Mouse (Mus musculus): Measurements from ENCODE around the gene Ptgs1.

DNA sequence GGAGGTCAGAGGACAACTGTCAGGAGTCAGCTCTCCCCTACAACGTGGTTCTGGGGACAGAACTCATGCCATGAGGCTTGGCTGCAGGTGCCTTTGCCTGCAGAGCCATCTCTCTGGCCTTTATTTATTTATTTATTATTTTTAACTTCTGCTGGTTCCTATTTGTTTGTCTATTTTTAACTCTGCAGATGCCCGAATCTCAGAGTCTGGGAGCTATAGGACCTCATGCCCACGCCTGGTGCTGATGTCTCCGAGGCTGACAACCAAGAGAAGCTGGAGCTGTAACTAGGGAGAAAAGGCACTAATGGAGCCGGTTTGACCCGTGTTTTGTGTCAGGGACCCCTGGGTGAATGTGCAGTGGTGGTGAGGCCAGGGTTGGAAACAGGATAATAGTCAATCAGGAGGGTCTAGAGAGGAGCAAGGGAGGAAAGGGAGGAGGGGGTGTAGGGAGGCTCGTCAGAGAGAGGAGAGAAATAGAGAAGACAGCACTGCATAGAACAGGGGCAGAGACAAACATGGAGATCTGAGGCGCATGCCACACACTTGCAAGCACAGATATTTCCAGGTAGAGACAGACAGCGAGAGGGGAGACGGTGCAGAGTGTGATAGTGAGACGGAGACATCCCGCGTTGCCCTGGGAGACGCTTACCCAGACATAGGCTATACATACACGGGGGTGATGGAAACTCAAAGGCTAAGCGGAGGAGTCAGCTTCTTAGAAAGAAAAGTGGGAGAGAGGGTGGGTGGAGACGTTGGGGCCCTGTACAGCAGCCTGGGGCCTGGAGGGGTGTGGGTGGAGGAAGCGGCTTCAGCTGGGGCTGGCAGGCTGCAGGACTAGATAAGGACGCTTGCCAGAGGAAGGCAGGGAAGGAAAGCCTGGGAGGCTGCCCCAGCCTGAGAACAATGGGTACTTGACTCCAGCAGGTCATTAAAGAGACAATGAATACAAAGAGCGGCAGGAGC, 32.0 kb upstream of the Ptgs1 start:
- TF ChIP-seq CTCF (IDR thresholded peaks at IDR 0.05; ENCODE audit: low read depth, low read length) (no peak), POLR2A (IDR thresholded peaks at IDR 0.05; ENCODE audit: borderline replicate concordance, low read depth, low read length) (no peak)

Data from bone marrow macrophage, adult 2 months (primary cell).